Mouse (Mus musculus) neural tube, embryonic 15.5 days (tissue): Measurements from ENCODE around the gene Lsamp. TPM values are rescaled to one million over a fixed set of nuclear protein-coding genes. Genes with fewer than 3 reads are reported as not detected.

Experiments
- ATAC-seq: fragments of 200-750 bp; cut with Nextera tagmentation; 2 replicates; pipeline ENCODE4 v1.8.0; 2017; ENCODE audit warnings: mild to moderate bottlenecking, moderate TSS enrichment, moderate library complexity; ENCODE audit not compliant: low FRiP score
- H3K27ac ChIP-seq: fragments of 300-500 bp; sonication (generic); replicated peaks from 2 replicates; pipeline ENCODE4 v1.5.1; 2015; ENCODE audit warnings: mild to moderate bottlenecking, inconsistent platforms
- H3K27me3 ChIP-seq: fragments of 300-500 bp; sonication (generic); replicated peaks from 2 replicates; pipeline ENCODE4 v1.6.1; 2015; ENCODE audit warnings: inconsistent platforms
- H3K36me3 ChIP-seq: fragments of 300-500 bp; sonication (generic); 2 replicates; pipeline ENCODE4 v1.6.1; 2015; ENCODE audit warnings: inconsistent platforms
- H3K4me1 ChIP-seq: fragments of 300-500 bp; sonication (generic); 2 replicates; pipeline ENCODE4 v1.6.1; 2015; ENCODE audit warnings: inconsistent platforms
- H3K4me2 ChIP-seq: fragments of 300-500 bp; sonication (generic); 2 replicates; pipeline ENCODE4 v1.6.1; 2015; ENCODE audit warnings: inconsistent platforms, mild to moderate bottlenecking, moderate library complexity
- H3K4me3 ChIP-seq: fragments of 300-500 bp; sonication (generic); replicated peaks from 2 replicates; pipeline ENCODE4 v1.5.1; 2015; ENCODE audit warnings: mild to moderate bottlenecking, inconsistent platforms
- H3K9ac ChIP-seq: fragments of 300-500 bp; sonication (generic); replicated peaks from 2 replicates; pipeline ENCODE4 v1.6.1; 2015; ENCODE audit warnings: mild to moderate bottlenecking, inconsistent platforms
- H3K9me3 ChIP-seq: fragments of 300-500 bp; sonication (generic); replicated peaks from 2 replicates; pipeline ENCODE4 v1.6.1; 2016; ENCODE audit warnings: inconsistent platforms
- WGBS: fragments of 180-500 bp; shearing (Covaris S2); methylation state at CpG from one replicate; pipeline ENCODE4 v1.1.7; 2015; ENCODE audit warnings: mixed read lengths; 5-methylcytosine and 5-hydroxymethylcytosine counted together
- polyA plus RNA-seq: library from polyadenylated mRNA; unstranded; fragments of >200 nt; fragmentation: Nextera tagmentation; extraction: Ambion mirVana; gene quantifications from 2 replicates; pipeline ENCODE4 v1.2.1, GENCODE M21; 2015

The Lsamp gene
- polyA plus RNA-seq, 1 experiment from 2014 or later, result 124 TPM

GRCm38 (mm10) chr16:41172839-41173238 is 1188.7 kb downstream of the Lsamp start:
- Histone ChIP-seq H3K4me2 (no peak overlapping the region), H3K4me1 (no peaks in the 10 kb centered on the region), H3K9ac (no peak overlapping the region), H3K36me3 (no peaks in the 10 kb centered on the region), H3K4me3 (no peak overlapping the region), H3K9me3 (no peaks in the 10 kb centered on the region), H3K27ac (no peak overlapping the region), H3K27me3 (no peaks in the 10 kb centered on the region)
- no peak for ATAC-seq
- 82% methylated on average over 1 of the region's 1 CpGs for WGBS

- no peak overlapping the region for H3K4me2 ChIP-seq
- no peak overlapping the region for H3K27ac ChIP-seq
- no peaks in the 10 kb centered on the region for H3K9me3 ChIP-seq
- no peaks in the 10 kb centered on the region for H3K4me1 ChIP-seq
- no peak overlapping the region for H3K4me3 ChIP-seq
- H3K36me3 ChIP-seq, result no peaks in the 10 kb centered on the region
- no peak for ATAC-seq
- WGBS, result 31% methylated on average over 3 of the region's 3 CpGs
- H3K9ac ChIP-seq, result no peak overlapping the region
- H3K27me3 ChIP-seq, result no peaks in the 10 kb centered on the region
Observed at GRCm38 (mm10) chr16:41179557-41179956, 1195.4 kb downstream of the Lsamp start.

GRCm38 (mm10) chr16:41180867-41181266 is 1196.7 kb downstream of the Lsamp start:
- no peaks in the 10 kb centered on the region for H3K27me3 ChIP-seq
- no peaks in the 10 kb centered on the region for H3K4me1 ChIP-seq
- H3K9me3 ChIP-seq, result no peaks in the 10 kb centered on the region
- H3K4me2 ChIP-seq, result no peak overlapping the region
- WGBS, result 23% methylated on average over 3 of the region's 3 CpGs
- no peak overlapping the region for H3K27ac ChIP-seq
- H3K4me3 ChIP-seq, result no peak overlapping the region
- H3K36me3 ChIP-seq, result no peaks in the 10 kb centered on the region
- ATAC-seq, result no peak
- H3K9ac ChIP-seq, result no peak overlapping the region

GRCm38 (mm10) chr16:41210055-41210454 is 1225.9 kb downstream of the Lsamp start:
- no peak for ATAC-seq
- no peaks in the 10 kb centered on the region for H3K27me3 ChIP-seq
- H3K9me3 ChIP-seq, result no peaks in the 10 kb centered on the region
- no peak overlapping the region for H3K4me3 ChIP-seq
- 96% methylated on average over 5 of the region's 5 CpGs for WGBS
- no peaks in the 10 kb centered on the region for H3K36me3 ChIP-seq
- no peak overlapping the region for H3K9ac ChIP-seq
- no peak overlapping the region for H3K27ac ChIP-seq
- H3K4me1 ChIP-seq, result no peaks in the 10 kb centered on the region
- no peak overlapping the region for H3K4me2 ChIP-seq

- Histone ChIP-seq H3K4me2 (no peak overlapping the region), H3K36me3 (no peaks in the 10 kb centered on the region), H3K4me3 (no peak overlapping the region), H3K27me3 (no peaks in the 10 kb centered on the region), H3K27ac (no peak overlapping the region), H3K9ac (no peak overlapping the region), H3K9me3 (no peaks in the 10 kb centered on the region), H3K4me1 (no peaks in the 10 kb centered on the region)
- ATAC-seq, result no peak
Observed at GRCm38 (mm10) chr16:41235829-41236228, 1251.7 kb downstream of the Lsamp start.

GRCm38 (mm10) chr16:41242841-41243240 is 1258.7 kb downstream of the Lsamp start:
- Histone ChIP-seq H3K36me3 (no peaks in the 10 kb centered on the region), H3K9ac (no peak overlapping the region), H3K4me3 (no peak overlapping the region), H3K4me1 (no peaks in the 10 kb centered on the region), H3K27me3 (no peaks in the 10 kb centered on the region), H3K27ac (no peak overlapping the region), H3K9me3 (no peaks in the 10 kb centered on the region), H3K4me2 (no peak overlapping the region)
- WGBS, result 69% methylated on average over 4 of the region's 4 CpGs
- no peak for ATAC-seq

GRCm38 (mm10) chr16:41244711-41245110 is 1260.5 kb downstream of the Lsamp start:
- 0 out of 2 replicates have a peak, but pooled peaks have one; percentile 53 for ATAC-seq
- H3K27me3 ChIP-seq, result no peaks in the 10 kb centered on the region
- H3K4me3 ChIP-seq, result no peak overlapping the region
- H3K4me2 ChIP-seq, result no peak overlapping the region
- H3K36me3 ChIP-seq, result no peaks in the 10 kb centered on the region
- H3K27ac ChIP-seq, result no peak overlapping the region
- no peaks in the 10 kb centered on the region for H3K4me1 ChIP-seq
- no peaks in the 10 kb centered on the region for H3K9me3 ChIP-seq
- no peak overlapping the region for H3K9ac ChIP-seq
- WGBS, result 12% methylated on average over 2 of the region's 2 CpGs

- ATAC-seq, result peak; percentile 76
- no peak overlapping the region for H3K4me3 ChIP-seq
- 53% methylated on average over 12 of the region's 12 CpGs for WGBS
- no peak overlapping the region for H3K4me2 ChIP-seq
- 0 out of 2 replicates have a peak overlapping the region, but pooled peaks have one; percentile 11 for H3K27ac ChIP-seq
- H3K27me3 ChIP-seq, result no peaks in the 10 kb centered on the region
- H3K9me3 ChIP-seq, result no peaks in the 10 kb centered on the region
- H3K4me1 ChIP-seq, result peaks cover 5% of the 10 kb centered on the region; the same call in 1 of the 2 replicates
- H3K9ac ChIP-seq, result no peak overlapping the region
- no peaks in the 10 kb centered on the region for H3K36me3 ChIP-seq
Observed at GRCm38 (mm10) chr16:41258145-41259035, 1274.2 kb downstream of the Lsamp start.

- 78% methylated on average over 2 of the region's 2 CpGs for whole genome bisulfite sequencing
- Histone ChIP-seq H3K4me1 (no peaks in the 10 kb centered on the region), H3K4me3 (no peak overlapping the region), H3K4me2 (no peak overlapping the region), H3K27ac (no peak overlapping the region), H3K36me3 (no peaks in the 10 kb centered on the region), H3K9me3 (no peaks in the 10 kb centered on the region), H3K27me3 (no peaks in the 10 kb centered on the region), H3K9ac (no peak overlapping the region)
- ATAC-seq, result no peak
Observed at GRCm38 (mm10) chr16:41275999-41276671, 1292.0 kb downstream of the Lsamp start.

GRCm38 (mm10) chr16:41317992-41318391 is 1333.8 kb downstream of the Lsamp start:
- no peak overlapping the region for H3K4me3 ChIP-seq
- no peaks in the 10 kb centered on the region for H3K27me3 ChIP-seq
- H3K4me1 ChIP-seq, result no peaks in the 10 kb centered on the region
- no peak for ATAC-seq
- no peak overlapping the region for H3K9ac ChIP-seq
- H3K4me2 ChIP-seq, result no peak overlapping the region
- no peaks in the 10 kb centered on the region for H3K36me3 ChIP-seq
- WGBS, result 76% methylated on average over 3 of the region's 3 CpGs
- H3K9me3 ChIP-seq, result no peaks in the 10 kb centered on the region
- no peak overlapping the region for H3K27ac ChIP-seq

GRCm38 (mm10) chr16:41343431-41343830 is 1359.3 kb downstream of the Lsamp start:
- ATAC-seq, result no peak
- no peaks in the 10 kb centered on the region for H3K27me3 ChIP-seq
- H3K4me1 ChIP-seq, result no peaks in the 10 kb centered on the region
- 73% methylated on average over 1 of the region's 1 CpGs for WGBS
- no peaks in the 10 kb centered on the region for H3K9me3 ChIP-seq
- no peak overlapping the region for H3K4me2 ChIP-seq
- H3K27ac ChIP-seq, result no peak overlapping the region
- H3K4me3 ChIP-seq, result no peak overlapping the region
- no peaks in the 10 kb centered on the region for H3K36me3 ChIP-seq
- H3K9ac ChIP-seq, result no peak overlapping the region

- Histone ChIP-seq H3K9me3 (no peaks in the 10 kb centered on the region), H3K9ac (no peak overlapping the region), H3K4me1 (peaks cover 7% of the 10 kb centered on the region), H3K27ac (no peak overlapping the region), H3K27me3 (no peaks in the 10 kb centered on the region), H3K36me3 (no peaks in the 10 kb centered on the region), H3K4me2 (no peak overlapping the region), H3K4me3 (no peak overlapping the region)
- WGBS, result 56% methylated on average over 2 of the region's 2 CpGs
- 0 out of 2 replicates have a peak, but pooled peaks have one; percentile 14 for ATAC-seq
Observed at GRCm38 (mm10) chr16:41365138-41365537, 1381.0 kb downstream of the Lsamp start.
